Mouse (Mus musculus) limb, embryonic 13.5 days (tissue): ENCODE results near the gene Ankrd23. TPM values are rescaled to one million over a fixed set of nuclear protein-coding genes. Genes with fewer than 3 reads are reported as not detected.

Source experiments
- microRNA-seq: library from miRNA; unstranded; fragments of <30 nt; microRNA quantifications from one replicate; pipeline ENCODE4, GENCODE M21; 2016
- polyA plus RNA-seq: library from polyadenylated mRNA; unstranded; fragments of >200 nt; fragmentation: Nextera tagmentation; extraction: Ambion mirVana; gene quantifications from 2 replicates; pipeline ENCODE4 v1.2.1, GENCODE M21; 2015

Ankrd23 gene
- polyA plus RNA-seq, 1 experiment from 2014 or later, result 20.8 TPM

Small RNAs within 50 kb of the gene (microRNA-seq; reads per million reads assigned to microRNA genes)
- gene Gm47280, result not detected

Other genes with a start within 250 kb of the Ankrd23 start
- 6.7 and 9.2 TPM in 2 replicates for gene Arid5a, start 229.2 kb downstream of the Ankrd23 start, polyA plus RNA-seq
- gene Kansl3, start 167.7 kb downstream of the Ankrd23 start, polyA plus RNA-seq, result 48.3 and 49.5 TPM in 2 replicates
- gene Fer1l5, start 164.6 kb downstream of the Ankrd23 start, polyA plus RNA-seq, result 0.97 and 1.1 TPM in 2 replicates
- 53.2 and 56.8 TPM in 2 replicates for gene Lman2l, start 91.6 kb downstream of the Ankrd23 start, polyA plus RNA-seq
- gene Cnnm4, start 65.3 kb downstream of the Ankrd23 start, polyA plus RNA-seq, result 19.5 and 20.4 TPM in 2 replicates
- 3.7 and 4.4 TPM in 2 replicates for gene Cnnm3, start 25.0 kb downstream of the Ankrd23 start, polyA plus RNA-seq
- gene Gm42417, start 2.5 kb upstream of the Ankrd23 start, polyA plus RNA-seq, result 0.33 and 0.92 TPM in 2 replicates
- 27.7 and 28.0 TPM in 2 replicates for gene Ankrd39, start 10.6 kb upstream of the Ankrd23 start, polyA plus RNA-seq
- 21.8 and 22.7 TPM in 2 replicates for gene Sema4c, start 21.5 kb upstream of the Ankrd23 start, polyA plus RNA-seq
- 0.53 and 0.69 TPM in 2 replicates for gene Fam178b, start 146.3 kb upstream of the Ankrd23 start, polyA plus RNA-seq
- gene Cox5b, start 154.6 kb upstream of the Ankrd23 start, polyA plus RNA-seq, result 479 and 511 TPM in 2 replicates
- gene 4933424G06Rik, start 173.3 kb upstream of the Ankrd23 start, polyA plus RNA-seq, result not detected in 2 replicates
- gene Actr1b, start 177.5 kb upstream of the Ankrd23 start, polyA plus RNA-seq, result 105 and 119 TPM in 2 replicates
- gene Zap70, start 224.9 kb upstream of the Ankrd23 start, polyA plus RNA-seq, result 0.34 and 1.2 TPM in 2 replicates